Mouse (Mus musculus) embryonic facial prominence, embryonic 14.5 days (tissue): Measurements from ENCODE around the gene Mrnip. TPM values are rescaled to one million over a fixed set of nuclear protein-coding genes. Genes with fewer than 3 reads are reported as not detected.

Source experiments
- ATAC-seq: fragments of 200-750 bp; cut with Nextera tagmentation; 2 replicates; pipeline ENCODE4 v1.8.0; 2017; ENCODE audit warnings: low read depth, moderate number of reproducible peaks, moderate TSS enrichment
- DNase-seq: peaks from one replicate; pipeline ENCODE4 v3.0.0-alpha.2; 2015; ENCODE audit warnings: low spot score
- H3K27ac ChIP-seq: fragments of 300-500 bp; sonication (generic); replicated peaks from 2 replicates; pipeline ENCODE4 v1.5.1; 2014; ENCODE audit warnings: low read depth, mild to moderate bottlenecking, low read length, moderate library complexity
- H3K27me3 ChIP-seq: fragments of 300-500 bp; sonication (generic); replicated peaks from 2 replicates; pipeline ENCODE4 v1.6.1; 2014; ENCODE audit warnings: low read length; ENCODE audit not compliant: control insufficient read depth, insufficient read depth
- H3K36me3 ChIP-seq: fragments of 300-500 bp; sonication (generic); 2 replicates; pipeline ENCODE4 v1.6.1; 2014; ENCODE audit warnings: low read length, mixed read lengths; ENCODE audit not compliant: control insufficient read depth, insufficient read depth
- H3K4me1 ChIP-seq: fragments of 300-500 bp; sonication (generic); 2 replicates; pipeline ENCODE4 v1.6.1; 2014; ENCODE audit warnings: antibody characterized with exemption, low read length; ENCODE audit not compliant: control insufficient read depth, insufficient read depth
- H3K4me2 ChIP-seq: fragments of 300-500 bp; sonication (generic); 2 replicates; pipeline ENCODE4 v1.6.1; 2014; ENCODE audit warnings: low read depth, mild to moderate bottlenecking, low read length, moderate library complexity, mixed read lengths
- H3K4me3 ChIP-seq: fragments of 300-500 bp; sonication (generic); 2 replicates; pipeline ENCODE4 v1.5.1; 2014; ENCODE audit warnings: low read depth, mild to moderate bottlenecking, low read length
- H3K9ac ChIP-seq: fragments of 300-500 bp; sonication (generic); 2 replicates; pipeline ENCODE4 v1.6.1; 2014; ENCODE audit warnings: low read depth, mild to moderate bottlenecking, low read length, moderate library complexity, mixed read lengths
- H3K9me3 ChIP-seq: fragments of 300-500 bp; sonication (generic); 2 replicates; pipeline ENCODE4 v1.6.1; 2016; ENCODE audit warnings: low read length; ENCODE audit not compliant: control insufficient read depth
- WGBS: fragments of 180-500 bp; shearing (Covaris S2); extraction: QIAGEN DNeasy Blood & Tissue Kit; methylation state at CpG from one replicate; pipeline ENCODE4 v1.1.7; 2014; 5-methylcytosine and 5-hydroxymethylcytosine counted together
- polyA plus RNA-seq: library from polyadenylated mRNA; unstranded; fragments of >200 nt; fragmentation: Nextera tagmentation; extraction: Ambion mirVana; gene quantifications from 2 replicates; pipeline ENCODE4 v1.2.1, GENCODE M21; 2014

The Mrnip gene
- polyA plus RNA-seq, 1 experiment from 2014 or later, result 17.7 TPM

DNA sequence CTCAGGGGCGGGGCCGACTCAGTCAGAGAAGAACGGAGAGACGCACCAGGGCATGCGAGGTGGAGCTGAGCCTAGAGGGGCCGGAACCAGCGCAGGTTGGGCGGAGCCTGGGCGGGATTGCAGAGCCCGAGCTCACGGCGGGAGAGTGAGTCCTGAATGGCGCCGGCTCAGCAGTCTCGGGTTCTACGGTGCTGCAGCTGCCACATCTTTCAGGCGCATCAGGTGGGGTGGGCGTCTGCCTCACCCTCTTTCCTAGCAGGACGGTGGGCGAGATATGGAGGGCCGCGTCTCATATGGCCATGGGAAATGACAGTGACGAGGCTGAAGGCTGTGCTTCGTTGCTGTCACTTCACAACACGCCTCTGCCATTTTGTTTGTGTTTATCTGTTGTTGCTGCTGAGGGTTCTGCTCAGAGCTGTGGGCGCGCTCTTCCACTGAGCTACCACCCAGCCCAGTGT, 515 bp downstream of the Mrnip start:
- no peaks in the 10 kb centered on the region for H3K27me3 ChIP-seq
- H3K27ac ChIP-seq, result peak overlapping the region; percentile 54
- under 1% methylated on average over 16 of the region's 27 CpGs for WGBS
- H3K9me3 ChIP-seq, result no peaks in the 10 kb centered on the region
- peak overlapping the region; percentile 68 for H3K4me3 ChIP-seq
- DNase-seq (peak; percentile 99), ATAC-seq (peak; percentile 100)
- peak overlapping the region; percentile 83 for H3K4me2 ChIP-seq
- H3K36me3 ChIP-seq, result peaks cover 33% of the 10 kb centered on the region
- peak overlapping the region; percentile 80 for H3K9ac ChIP-seq
- peaks cover 6% of the 10 kb centered on the region for H3K4me1 ChIP-seq

DNA sequence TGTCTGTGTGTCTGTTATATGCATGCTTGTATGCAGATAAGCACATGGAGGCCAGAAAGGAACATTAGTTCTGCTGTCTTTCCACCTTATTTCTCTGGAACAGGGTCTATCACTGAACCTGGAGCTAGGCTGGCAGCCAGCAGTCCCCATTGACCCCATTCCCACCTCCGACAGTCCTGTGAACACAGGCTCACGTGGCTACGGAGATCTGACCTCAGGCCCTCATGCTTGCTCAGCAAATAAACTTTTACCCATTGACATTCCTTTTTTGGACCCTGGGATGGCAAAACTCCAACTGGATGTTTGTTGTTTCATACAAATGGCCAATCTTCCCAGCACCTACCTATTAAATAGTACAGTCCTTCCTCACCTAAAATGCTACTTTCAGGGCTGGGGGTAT, 2.1 kb downstream of the Mrnip start:
- Histone ChIP-seq H3K4me1 (peaks cover 6% of the 10 kb centered on the region), H3K9me3 (no peaks in the 10 kb centered on the region), H3K4me2 (no peak overlapping the region), H3K4me3 (no peak overlapping the region), H3K27me3 (no peaks in the 10 kb centered on the region), H3K9ac (no peak overlapping the region), H3K36me3 (peaks cover 21% of the 10 kb centered on the region), H3K27ac (no peak overlapping the region)
- ATAC-seq (no peak), DNase-seq (no peak)
- 75% methylated on average over 3 of the region's 3 CpGs for WGBS

DNA sequence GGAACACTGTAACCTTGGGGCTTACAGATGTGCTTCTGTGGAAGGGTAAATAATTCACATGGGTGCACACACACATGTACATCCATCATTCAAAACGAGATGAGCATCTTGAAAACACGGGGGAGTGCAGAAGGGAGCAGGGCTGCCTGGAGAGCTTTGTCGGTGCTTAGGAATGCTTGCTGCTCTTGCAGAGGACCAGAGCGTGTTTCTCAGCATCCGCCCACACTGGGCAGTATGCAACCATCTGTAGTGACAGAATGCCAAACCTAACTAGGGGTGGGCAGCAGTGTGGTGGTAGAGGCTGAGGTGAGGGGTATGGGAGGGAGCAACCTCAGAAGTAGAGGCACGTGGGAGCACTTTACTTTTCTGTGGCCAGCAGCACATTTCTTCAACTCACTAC, 2.9 kb downstream of the Mrnip start:
- 78% methylated on average over 6 of the region's 6 CpGs for WGBS
- no peak for ATAC-seq
- no peak overlapping the region for H3K27ac ChIP-seq

DNA sequence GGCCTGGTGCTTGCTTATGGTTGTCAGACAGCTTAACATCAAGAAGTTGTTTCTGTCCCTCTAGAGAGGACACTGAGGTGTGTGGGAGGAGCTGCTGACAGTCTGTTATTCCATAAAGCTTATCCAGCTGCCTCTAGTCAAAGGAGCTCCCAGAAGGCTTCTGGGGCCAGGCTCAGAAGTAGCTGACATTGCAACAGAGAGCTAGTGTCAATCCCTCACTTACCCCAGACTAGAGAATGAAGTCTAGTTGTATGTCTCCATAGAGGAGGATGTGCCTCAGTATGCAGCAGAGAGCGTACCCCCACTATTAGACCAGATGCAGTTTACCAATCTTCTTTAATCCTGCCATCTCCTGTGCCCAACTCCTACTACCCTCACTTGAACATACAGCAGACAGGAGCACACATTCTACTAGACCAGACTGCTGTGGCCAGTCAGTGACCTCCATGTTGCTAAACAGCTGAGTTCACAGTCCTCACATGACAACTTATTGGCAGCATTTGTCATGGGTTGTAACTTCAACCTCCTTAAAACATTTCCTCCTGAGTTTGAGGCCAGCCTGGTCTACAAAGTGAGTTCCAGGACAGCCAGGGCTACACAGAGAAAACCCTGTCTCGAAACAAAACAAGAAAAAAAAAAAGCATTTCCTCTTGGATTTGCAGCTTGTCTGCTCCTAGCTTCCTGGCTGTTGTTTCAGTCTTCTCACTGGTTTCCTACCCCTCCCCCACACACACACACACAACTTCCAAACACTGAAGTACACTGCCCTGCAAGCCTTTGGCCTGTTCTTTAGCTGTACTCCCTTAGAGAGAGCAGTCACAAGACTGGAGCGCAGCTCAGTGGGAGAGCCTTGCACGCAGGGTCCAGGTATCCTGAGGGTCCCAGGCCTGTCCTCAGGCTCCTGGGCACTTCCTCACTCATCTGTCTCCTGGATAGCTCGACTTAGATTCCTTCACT, 4.6 kb downstream of the Mrnip start:
- 67% methylated on average over 5 of the region's 5 CpGs for WGBS
- no peak overlapping the region for H3K27ac ChIP-seq

More for the DNA sequence above, 2.9 kb downstream of the Mrnip start:
- Histone ChIP-seq H3K27me3 (no peaks in the 10 kb centered on the region), H3K4me3 (no peak overlapping the region), H3K36me3 (peaks cover 15% of the 10 kb centered on the region), H3K4me2 (no peak overlapping the region), H3K9me3 (no peaks in the 10 kb centered on the region), H3K9ac (no peak overlapping the region), H3K4me1 (peaks cover 6% of the 10 kb centered on the region)
- DNase-seq, result no peak

DNA sequence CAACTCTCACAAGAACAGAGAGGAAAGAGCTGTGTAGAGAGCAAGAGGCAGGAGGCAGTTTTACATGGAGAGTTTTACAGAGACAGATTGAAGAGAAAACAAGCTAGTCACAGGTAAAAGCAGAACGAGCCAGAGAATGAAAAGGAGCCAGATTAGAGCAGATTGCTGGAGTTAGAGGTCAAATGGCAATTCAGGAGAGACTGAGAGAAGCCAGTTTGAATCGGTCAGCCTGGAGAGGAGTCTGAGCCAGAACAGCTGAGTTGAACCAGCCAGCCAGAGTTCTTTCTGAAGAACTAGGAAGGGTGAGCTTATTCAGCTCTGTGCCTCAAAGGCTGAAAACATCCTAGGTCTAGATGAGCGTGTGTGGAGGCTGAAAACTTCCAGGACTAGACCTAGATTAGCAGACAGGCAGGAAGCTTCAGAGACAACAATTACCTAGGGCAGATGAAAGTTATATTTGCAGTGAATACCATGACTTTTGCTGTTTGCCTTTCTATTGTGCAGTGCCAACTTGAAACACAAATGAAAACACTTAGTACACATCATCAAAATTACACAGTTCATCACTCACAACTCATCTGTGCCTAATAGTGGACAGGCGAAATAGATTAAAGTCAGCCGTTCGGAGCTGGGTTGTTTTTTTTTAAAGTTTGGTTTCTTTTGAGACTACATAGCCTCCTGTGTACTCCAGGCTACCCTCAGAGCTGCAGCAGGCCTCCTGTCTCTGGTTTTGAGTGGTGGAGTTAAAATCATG, 6.4 kb downstream of the Mrnip start:
- DNase-seq (no peak), ATAC-seq (no peak)
- Histone ChIP-seq H3K9me3 (no peaks in the 10 kb centered on the region), H3K36me3 (peaks cover 12% of the 10 kb centered on the region), H3K4me3 (no peak overlapping the region), H3K9ac (no peak overlapping the region), H3K27ac (no peak overlapping the region), H3K27me3 (no peaks in the 10 kb centered on the region), H3K4me2 (no peak overlapping the region), H3K4me1 (peaks cover under 1% of the 10 kb centered on the region)
- 59% methylated on average over 6 of the region's 6 CpGs for WGBS

More for the DNA sequence above, 4.6 kb downstream of the Mrnip start:
- H3K4me1 ChIP-seq, result peaks cover 6% of the 10 kb centered on the region
- H3K4me2 ChIP-seq, result no peak overlapping the region
- no peaks in the 10 kb centered on the region for H3K9me3 ChIP-seq
- no peak overlapping the region for H3K9ac ChIP-seq
- no peak overlapping the region for H3K4me3 ChIP-seq
- H3K27me3 ChIP-seq, result no peaks in the 10 kb centered on the region
- H3K36me3 ChIP-seq, result peaks cover 12% of the 10 kb centered on the region
- no peak for DNase-seq
- no peak for ATAC-seq

DNA sequence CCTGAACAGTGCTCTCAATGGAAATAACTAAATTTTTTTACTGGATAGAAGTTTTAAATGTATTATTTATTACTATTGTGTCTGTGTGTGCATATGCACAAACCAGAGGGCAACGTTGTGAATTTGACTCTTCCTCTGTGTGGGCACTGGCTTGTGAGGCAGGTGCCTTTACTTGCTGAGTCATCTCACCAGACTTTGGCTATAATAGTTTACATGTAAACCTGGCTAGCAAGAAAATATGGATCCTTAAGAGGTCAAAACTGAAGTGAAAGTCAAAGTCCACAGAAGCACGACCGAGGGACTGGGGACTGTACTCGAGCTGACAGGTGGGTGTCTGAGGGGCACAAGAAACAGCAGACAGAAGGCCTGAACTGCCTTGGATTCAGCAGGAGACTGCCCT, 8.5 kb downstream of the Mrnip start:
- Histone ChIP-seq H3K27me3 (no peaks in the 10 kb centered on the region), H3K27ac (no peak overlapping the region), H3K4me1 (no peaks in the 10 kb centered on the region), H3K4me3 (no peak overlapping the region), H3K9ac (no peak overlapping the region), H3K36me3 (peaks cover 12% of the 10 kb centered on the region), H3K4me2 (no peak overlapping the region), H3K9me3 (no peaks in the 10 kb centered on the region)
- ATAC-seq (no peak), DNase-seq (no peak)
- 85% methylated on average over 4 of the region's 4 CpGs for WGBS

DNA sequence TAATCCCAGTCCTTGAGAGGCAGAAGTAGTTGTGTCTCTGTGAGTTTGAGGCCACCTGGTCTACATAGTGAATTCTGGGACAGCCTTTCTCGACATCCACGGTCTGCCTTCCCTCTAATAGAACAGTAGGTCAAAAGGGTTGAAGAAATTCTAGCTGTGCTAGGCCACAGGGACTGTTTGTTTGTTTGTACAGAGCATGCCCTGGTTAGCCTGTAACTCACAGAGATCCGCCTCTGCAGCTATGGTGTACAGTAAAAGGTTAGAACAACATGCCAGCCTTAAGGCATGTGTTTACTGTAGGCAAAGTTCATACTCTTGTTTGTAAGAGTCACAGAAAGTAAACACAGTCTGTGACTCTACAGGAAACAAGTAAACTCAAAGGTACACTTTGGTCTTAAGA, 10.5 kb downstream of the Mrnip start:
- WGBS, result 83% methylated on average over 3 of the region's 3 CpGs
- Histone ChIP-seq H3K4me3 (no peak overlapping the region), H3K9ac (no peak overlapping the region), H3K4me2 (no peak overlapping the region), H3K9me3 (no peaks in the 10 kb centered on the region), H3K27me3 (no peaks in the 10 kb centered on the region), H3K27ac (no peak overlapping the region), H3K4me1 (no peaks in the 10 kb centered on the region), H3K36me3 (peaks cover under 1% of the 10 kb centered on the region; the same call in 1 of the 2 replicates)
- DNase-seq, result no peak
- no peak for ATAC-seq

DNA sequence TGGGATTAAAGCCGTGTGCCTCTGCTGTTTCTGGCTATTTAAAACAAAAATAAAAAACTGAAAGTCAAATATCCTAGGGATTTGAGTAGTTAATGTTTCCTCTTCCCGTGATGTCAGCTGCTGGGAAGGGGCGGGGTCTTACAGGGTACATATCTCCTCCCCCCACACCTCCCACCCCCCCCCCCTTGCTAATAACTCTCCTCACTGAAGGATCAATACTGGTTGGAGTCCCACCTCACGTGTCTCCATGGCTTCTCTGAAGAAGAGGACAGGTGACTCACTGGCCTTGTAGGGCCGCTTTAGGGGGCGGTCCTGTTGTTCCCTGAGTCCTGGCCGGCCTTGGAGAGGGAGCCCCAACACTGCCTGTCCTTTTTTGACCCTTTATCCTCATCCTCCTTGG, 14.4 kb downstream of the Mrnip start:
- Histone ChIP-seq H3K9ac (no peak overlapping the region), H3K4me3 (no peak overlapping the region), H3K27me3 (no peaks in the 10 kb centered on the region), H3K4me2 (no peak overlapping the region), H3K27ac (no peak overlapping the region), H3K36me3 (no peaks in the 10 kb centered on the region), H3K9me3 (no peaks in the 10 kb centered on the region), H3K4me1 (no peaks in the 10 kb centered on the region)
- ATAC-seq (no peak), DNase-seq (no peak)
- 73% methylated on average over 7 of the region's 7 CpGs for whole genome bisulfite sequencing
